Mouse (Mus musculus) embryonic fibroblast, embryonic 13.5 days (primary cell): ENCODE measurements around the gene Dct.

Source experiments
- CTCF ChIP-seq: IDR thresholded peaks from 2 replicates; pipeline ENCODE4 v1.5.1; 2011; ENCODE audit warnings: mild to moderate bottlenecking, control low read depth, low read length, moderate library complexity, borderline replicate concordance; ENCODE audit not compliant: insufficient read depth
- POLR2A ChIP-seq: IDR thresholded peaks from 2 replicates; pipeline ENCODE4 v1.6.1; 2011; ENCODE audit warnings: low read depth, mild to moderate bottlenecking, control low read depth, low read length, moderate library complexity

DNA sequence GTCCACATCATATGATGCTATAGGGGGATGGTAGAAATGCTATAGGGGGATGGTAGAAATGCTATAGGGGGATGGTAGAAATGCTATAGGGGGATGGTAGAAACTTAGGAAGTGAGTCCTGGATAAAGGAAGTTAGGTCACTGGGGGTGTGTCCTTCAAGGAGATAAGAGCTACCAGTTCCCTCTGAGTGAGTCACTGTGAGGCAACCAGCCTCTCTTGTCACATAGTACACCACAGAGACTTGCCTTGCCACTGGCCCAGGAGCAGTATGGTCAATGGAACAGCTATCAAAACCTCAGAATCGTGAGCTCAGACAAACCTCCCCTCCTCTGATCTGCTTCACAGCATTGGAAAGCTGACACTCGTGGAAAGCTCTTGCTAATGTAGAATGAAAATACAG, 46.2 kb upstream of the Dct start:
- TF ChIP-seq POLR2A (no peak), CTCF (no peak)
